Mouse (Mus musculus) megakaryocyte, embryonic 14.5 days (primary cell): Measurements from ENCODE around the gene Olfr1199. TPM values are rescaled to one million over a fixed set of nuclear protein-coding genes. Genes with fewer than 3 reads are reported as not detected.

Source experiments
- H3K27me3 ChIP-seq: replicated peaks from 2 replicates; pipeline ENCODE3; 2012; ENCODE audit warnings: inconsistent platforms
- H3K36me3 ChIP-seq: replicated peaks from 2 replicates; pipeline ENCODE3; 2012; ENCODE audit warnings: low read length, inconsistent platforms, mixed read lengths
- H3K4me1 ChIP-seq: 2 replicates; pipeline ENCODE4 v1.6.1; 2012; ENCODE audit warnings: inconsistent platforms
- H3K4me3 ChIP-seq: replicated peaks from 2 replicates; pipeline ENCODE3; 2012; ENCODE audit warnings: moderate library complexity, mild to moderate bottlenecking, inconsistent platforms
- H3K9me3 ChIP-seq: 2 replicates; pipeline ENCODE4 v1.6.1; 2012; ENCODE audit warnings: inconsistent platforms
- FLI1 ChIP-seq: IDR thresholded peaks from 2 replicates; pipeline ENCODE4 v1.6.1; 2012; ENCODE audit warnings: low read length, inconsistent platforms, mixed read lengths
- GATA1 ChIP-seq: IDR thresholded peaks from 3 replicates; pipeline ENCODE4 v1.6.1; 2012; ENCODE audit warnings: mixed read lengths, low read length, inconsistent platforms, borderline replicate concordance
- polyA plus RNA-seq: library from polyadenylated mRNA; stranded (reverse); fragments of >175 nt; gene quantifications from 2 replicates; pipeline ENCODE4 v1.2.3, GENCODE M21; 2012; ENCODE audit warnings: low replicate concordance; ENCODE audit not compliant: insufficient read depth

Olfr1199 gene
- not detected in 2 replicates for polyA plus RNA-seq

GRCm38 (mm10) chr2:88760369-88760768, at the start of gene Olfr1199:
Gene Olfr1199 (minus strand): TSS chr2:88760469.
- Histone ChIP-seq H3K36me3 (no peaks in the 10 kb centered on the region), H3K9me3 (peaks cover 7% of the 10 kb centered on the region; the same call in 1 of the 2 replicates), H3K4me1 (no peaks in the 10 kb centered on the region), H3K27me3 (no peaks in the 10 kb centered on the region), H3K4me3 (no peak within 1 kb of the TSS)
- TF ChIP-seq FLI1 (no peak), GATA1 (no peak)

DNA sequence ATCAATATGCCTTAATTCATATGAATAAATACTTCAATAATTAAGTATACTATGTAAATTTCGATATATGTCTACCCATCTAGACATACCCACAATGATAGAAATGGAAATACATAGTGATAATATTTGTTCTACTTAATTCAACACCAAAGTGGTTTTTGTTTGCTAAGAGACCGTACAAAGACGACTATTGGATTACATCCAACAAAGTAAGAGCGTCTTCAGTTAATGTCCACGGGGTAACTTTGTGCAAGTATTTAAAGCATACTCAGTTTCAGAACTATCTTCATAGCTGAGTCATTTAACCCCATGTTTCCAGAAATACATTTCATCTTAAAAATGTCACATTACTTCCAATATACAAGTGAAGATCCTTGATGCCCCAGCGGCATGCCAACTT, 32.5 kb upstream of the Olfr1199 start, which contains the start of gene Olfr1201:
Gene Olfr1201 (plus strand): TSS at position 301 of the 400 bp plus-strand sequence.
- H3K36me3 ChIP-seq, result no peaks in the 10 kb centered on the region
- H3K4me3 ChIP-seq, result no peak within 1 kb of the TSS
- no peaks in the 10 kb centered on the region for H3K27me3 ChIP-seq
- H3K9me3 ChIP-seq, result peaks cover 3% of the 10 kb centered on the region; the same call in 1 of the 2 replicates
- TF ChIP-seq FLI1 (no peak), GATA1 (no peak)
- no peaks in the 10 kb centered on the region for H3K4me1 ChIP-seq

GRCm38 (mm10) chr2:88770388-88770787, 10.1 kb upstream of the Olfr1199 start, which contains the start of gene Olfr1200:
Gene Olfr1200 (minus strand): TSS chr2:88770488.
- Histone ChIP-seq H3K4me1 (no peaks in the 10 kb centered on the region), H3K9me3 (peaks cover 4% of the 10 kb centered on the region; the same call in 1 of the 2 replicates), H3K4me3 (no peak within 1 kb of the TSS), H3K27me3 (no peaks in the 10 kb centered on the region), H3K36me3 (no peaks in the 10 kb centered on the region)
- TF ChIP-seq FLI1 (no peak), GATA1 (no peak)

- Histone ChIP-seq H3K36me3 (no peaks in the 10 kb centered on the region), H3K4me1 (no peaks in the 10 kb centered on the region), H3K9me3 (no peaks in the 10 kb centered on the region), H3K27me3 (no peaks in the 10 kb centered on the region), H3K4me3 (no peak within 1 kb of the TSS)
- TF ChIP-seq GATA1 (no peak), FLI1 (no peak)
Observed at GRCm38 (mm10) chr2:88751270-88751669, 9.0 kb downstream of the Olfr1199 start, which contains the start of gene Olfr1198. Gene Olfr1198 (minus strand): TSS chr2:88751370.

DNA sequence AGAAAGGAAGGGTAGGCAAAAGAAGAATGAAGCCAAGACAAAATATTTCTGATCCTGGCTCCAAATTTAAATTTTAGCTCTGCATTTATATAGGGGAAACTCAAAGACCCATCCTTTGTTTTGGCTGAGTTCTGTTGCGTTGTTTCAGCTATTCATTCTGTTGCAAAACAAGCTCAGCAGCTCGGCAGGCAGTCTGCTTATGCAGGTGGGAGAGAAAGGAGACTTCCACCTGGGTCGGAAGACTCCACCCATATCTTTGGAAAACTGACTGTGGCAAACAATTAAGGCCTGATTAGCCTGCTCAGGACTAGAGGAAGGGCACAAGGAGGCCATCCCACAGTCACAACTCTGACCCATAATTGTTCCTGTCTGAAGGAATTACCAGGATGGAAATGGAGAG, 16.9 kb downstream of the Olfr1199 start:
- no peak overlapping the region for H3K4me3 ChIP-seq
- H3K36me3 ChIP-seq, result no peaks in the 10 kb centered on the region
- peaks cover 6% of the 10 kb centered on the region; the same call in 1 of the 2 replicates for H3K9me3 ChIP-seq
- H3K27me3 ChIP-seq, result no peaks in the 10 kb centered on the region
- TF ChIP-seq GATA1 (no peak), FLI1 (no peak)
- H3K4me1 ChIP-seq, result no peaks in the 10 kb centered on the region

- H3K36me3 ChIP-seq, result no peaks in the 10 kb centered on the region
- H3K4me1 ChIP-seq, result no peaks in the 10 kb centered on the region
- H3K4me3 ChIP-seq, result no peak within 1 kb of the TSS
- TF ChIP-seq GATA1 (no peak), FLI1 (no peak)
- H3K27me3 ChIP-seq, result no peaks in the 10 kb centered on the region
- H3K9me3 ChIP-seq, result no peaks in the 10 kb centered on the region
Observed at GRCm38 (mm10) chr2:88732266-88732665, 28.0 kb downstream of the Olfr1199 start, which contains the start of gene Olfr1197. Gene Olfr1197 (minus strand): TSS chr2:88732366.

GRCm38 (mm10) chr2:88704497-88704896, 55.8 kb downstream of the Olfr1199 start, which contains the start of gene Olfr1196:
Gene Olfr1196 (minus strand): TSS chr2:88704597.
- no peaks in the 10 kb centered on the region for H3K36me3 ChIP-seq
- H3K4me1 ChIP-seq, result no peaks in the 10 kb centered on the region
- H3K27me3 ChIP-seq, result no peaks in the 10 kb centered on the region
- TF ChIP-seq FLI1 (no peak), GATA1 (no peak)
- H3K9me3 ChIP-seq, result no peaks in the 10 kb centered on the region
- no peak within 1 kb of the TSS for H3K4me3 ChIP-seq

Other genes starting within 250 kb of the Olfr1199 start
- gene Olfr1186, start 241.9 kb downstream of the Olfr1199 start, polyA plus RNA-seq, result not detected in 2 replicates
- not detected in 2 replicates for gene Olfr1188, start 203.5 kb downstream of the Olfr1199 start, polyA plus RNA-seq
- gene Olfr1189, start 174.0 kb downstream of the Olfr1199 start, polyA plus RNA-seq, result not detected in 2 replicates
- not detected in 2 replicates for gene Olfr1191-ps1, start 119.9 kb downstream of the Olfr1199 start, polyA plus RNA-seq
- gene Olfr1192-ps1, start 112.0 kb downstream of the Olfr1199 start, polyA plus RNA-seq, result not detected in 2 replicates
- not detected in 2 replicates for gene Olfr1193, start 84.8 kb downstream of the Olfr1199 start, polyA plus RNA-seq
- not detected in 2 replicates for gene Olfr1195, start 71.3 kb downstream of the Olfr1199 start, polyA plus RNA-seq
- not detected in 2 replicates for gene Olfr1196, start 55.9 kb downstream of the Olfr1199 start, polyA plus RNA-seq
- not detected in 2 replicates for gene Olfr1197, start 28.1 kb downstream of the Olfr1199 start, polyA plus RNA-seq
- not detected in 2 replicates for gene Olfr1198, start 9.1 kb downstream of the Olfr1199 start, polyA plus RNA-seq
- not detected in 2 replicates for gene Olfr1200, start 10.0 kb upstream of the Olfr1199 start, polyA plus RNA-seq
- not detected in 2 replicates for gene Olfr1201, start 32.6 kb upstream of the Olfr1199 start, polyA plus RNA-seq
- gene Olfr1202, start 54.0 kb upstream of the Olfr1199 start, polyA plus RNA-seq, result 0.12 TPM in 1 of 2 replicates, not detected in the other
- not detected in 2 replicates for gene Olfr1205, start 69.3 kb upstream of the Olfr1199 start, polyA plus RNA-seq
- not detected in 2 replicates for gene Olfr1204, start 88.8 kb upstream of the Olfr1199 start, polyA plus RNA-seq
- not detected in 2 replicates for gene Olfr1206, start 102.8 kb upstream of the Olfr1199 start, polyA plus RNA-seq
- gene Olfr1208, start 141.8 kb upstream of the Olfr1199 start, polyA plus RNA-seq, result not detected in 2 replicates
- not detected in 2 replicates for gene Olfr1209, start 154.7 kb upstream of the Olfr1199 start, polyA plus RNA-seq
- gene Olfr1211, start 177.6 kb upstream of the Olfr1199 start, polyA plus RNA-seq, result not detected in 2 replicates
- gene Olfr1212, start 193.5 kb upstream of the Olfr1199 start, polyA plus RNA-seq, result not detected in 2 replicates
- not detected in 2 replicates for gene Gm13762, start 219.8 kb upstream of the Olfr1199 start, polyA plus RNA-seq
- gene Olfr1214, start 232.2 kb upstream of the Olfr1199 start, polyA plus RNA-seq, result not detected in 2 replicates
- not detected in 2 replicates for gene Olfr1215, start 246.5 kb upstream of the Olfr1199 start, polyA plus RNA-seq